Mouse (Mus musculus): ENCODE measurements around the gene Nrxn3. TPM values are rescaled to one million over a fixed set of nuclear protein-coding genes. Genes with fewer than 3 reads are reported as not detected.

Gene Nrxn3
- total RNA-seq, 2 experiments from 2014 or later, result 0.05 TPM; not detected in 1

DNA sequence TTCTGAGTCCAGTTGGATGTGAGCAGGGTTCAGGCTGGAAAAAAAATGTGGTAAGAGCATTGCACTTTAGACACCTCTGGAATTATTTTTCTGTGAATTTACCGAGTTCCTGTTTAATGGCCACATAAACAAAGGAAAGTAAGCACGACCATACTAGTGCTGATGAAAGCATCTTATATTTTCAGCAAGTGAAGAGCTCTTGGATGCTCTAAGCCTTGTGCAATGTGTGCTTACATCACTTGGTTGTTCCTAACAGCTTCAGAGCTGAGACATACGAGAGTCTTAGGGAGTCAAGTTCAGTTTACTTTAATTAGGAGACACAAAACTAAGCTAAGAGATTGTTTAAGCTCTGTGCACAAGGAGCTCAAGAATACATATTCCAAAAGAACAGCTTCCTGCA lies 1231.0 kb downstream of the Nrxn3 start:
- no peak overlapping the region for H3K4me3 ChIP-seq
- intact Hi-C loops (cut with DNase I), result no loop called here
- DNase-seq, result no peak
- H3K27ac ChIP-seq, result no peak overlapping the region
- TF ChIP-seq CTCF (IDR thresholded peaks at IDR 0.05), result no peak

DNA sequence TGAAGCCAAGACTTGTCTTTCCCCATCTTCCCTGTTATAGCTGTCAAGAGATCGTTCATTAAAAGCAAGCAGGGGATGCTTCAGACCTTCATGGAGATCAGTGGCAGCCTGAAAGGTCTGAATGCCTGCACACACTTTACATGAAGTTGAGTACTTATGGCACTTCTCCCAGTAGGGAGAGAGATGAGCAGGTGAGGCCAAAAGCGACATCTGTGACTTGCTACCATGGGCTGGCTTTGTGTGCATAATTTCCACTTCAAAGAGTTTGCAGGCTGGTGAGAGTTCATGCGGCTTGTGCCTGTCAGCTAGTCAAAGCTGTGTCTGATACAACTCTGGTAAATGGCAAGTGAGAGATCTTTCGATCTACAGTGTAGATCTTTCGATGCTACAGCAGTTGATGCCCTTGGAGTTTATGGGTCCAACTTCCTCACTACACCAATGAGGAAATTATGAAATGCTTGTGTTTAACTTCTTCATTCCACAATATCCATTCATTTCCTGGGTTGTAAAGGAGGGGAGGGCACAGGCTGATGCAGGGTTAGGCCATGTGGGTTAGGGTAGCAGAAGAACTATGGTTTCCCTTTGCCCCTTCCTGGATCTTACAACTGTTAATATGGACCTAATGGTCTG lies 1231.9 kb downstream of the Nrxn3 start:
- intact Hi-C loops (cut with DNase I), result no loop called here
- DNase-seq, result no peak
- TF ChIP-seq CTCF (IDR thresholded peaks at IDR 0.05), result no peak
- H3K27ac ChIP-seq, result no peak overlapping the region
- H3K4me3 ChIP-seq, result no peak overlapping the region

DNA sequence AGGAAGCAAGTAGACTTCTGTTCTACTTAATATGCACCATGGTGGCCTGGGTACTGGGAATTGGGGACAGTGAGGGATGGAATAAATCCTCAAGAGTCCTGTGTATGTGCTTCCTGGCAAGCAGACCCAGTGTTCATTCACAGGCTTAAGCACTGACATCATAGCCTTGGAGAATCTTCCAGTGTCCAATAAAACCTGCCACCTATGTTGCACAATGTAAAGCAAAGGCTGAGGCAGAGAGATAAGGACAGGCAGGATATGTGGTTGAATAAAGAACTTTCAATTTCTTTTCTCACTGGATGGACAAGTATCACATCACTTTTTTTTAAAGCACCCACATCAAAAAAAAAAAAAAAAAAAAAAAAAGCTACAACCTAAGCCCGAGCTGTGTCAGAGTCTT lies 1240.4 kb downstream of the Nrxn3 start:
- no peak for TF ChIP-seq CTCF (IDR thresholded peaks at IDR 0.05)
- no peak for DNase-seq
- H3K27ac ChIP-seq, result no peak overlapping the region
- H3K4me3 ChIP-seq, result no peak overlapping the region
- intact Hi-C loops (cut with DNase I), result no loop called here

DNA sequence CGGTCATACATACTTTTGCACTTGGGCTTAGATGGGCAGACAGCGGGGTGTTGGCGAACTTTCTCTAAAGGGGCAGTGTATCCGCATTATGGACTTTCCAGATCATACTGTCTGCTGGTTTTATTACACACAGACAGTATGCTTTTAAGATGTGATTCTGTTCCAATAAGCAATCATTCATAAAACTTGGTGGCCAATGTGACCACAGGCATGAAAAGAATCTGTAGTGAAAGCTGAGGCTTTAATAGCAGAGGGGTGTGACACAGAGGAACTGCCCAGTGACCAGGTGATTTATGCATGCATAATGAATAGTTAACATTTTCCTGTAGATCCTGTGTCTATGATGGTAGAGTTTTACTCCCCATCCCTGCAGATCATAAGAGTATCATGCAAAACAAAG lies 1254.0 kb downstream of the Nrxn3 start:
- H3K4me3 ChIP-seq, result no peak overlapping the region
- intact Hi-C loops (cut with DNase I), result no loop called here
- H3K27ac ChIP-seq, result no peak overlapping the region
- no peak for TF ChIP-seq CTCF (IDR thresholded peaks at IDR 0.05)
- no peak for DNase-seq

DNA sequence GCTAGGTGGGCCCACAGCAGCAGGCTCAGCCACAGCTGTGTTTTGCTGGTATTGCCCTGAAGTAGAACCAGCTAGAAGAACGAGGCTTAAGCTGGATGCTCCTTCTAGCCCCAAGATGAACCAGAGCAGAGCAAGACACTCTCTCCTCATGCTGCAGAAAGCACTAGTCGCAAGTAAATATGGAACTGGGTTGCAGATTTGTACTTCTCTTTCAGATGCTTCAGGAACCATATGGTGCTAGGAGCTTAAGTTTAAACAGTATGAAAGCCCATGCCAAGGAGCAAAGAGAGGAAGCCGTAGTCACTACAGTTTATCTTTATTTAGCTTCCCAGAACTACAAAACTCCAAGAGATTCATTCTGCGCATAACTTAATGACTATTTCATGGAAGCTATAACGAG lies 1254.8 kb downstream of the Nrxn3 start:
- intact Hi-C loops (cut with DNase I), result no loop called here
- H3K27ac ChIP-seq, result no peak overlapping the region
- H3K4me3 ChIP-seq, result no peak overlapping the region
- DNase-seq, result no peak
- no peak for TF ChIP-seq CTCF (IDR thresholded peaks at IDR 0.05)

DNA sequence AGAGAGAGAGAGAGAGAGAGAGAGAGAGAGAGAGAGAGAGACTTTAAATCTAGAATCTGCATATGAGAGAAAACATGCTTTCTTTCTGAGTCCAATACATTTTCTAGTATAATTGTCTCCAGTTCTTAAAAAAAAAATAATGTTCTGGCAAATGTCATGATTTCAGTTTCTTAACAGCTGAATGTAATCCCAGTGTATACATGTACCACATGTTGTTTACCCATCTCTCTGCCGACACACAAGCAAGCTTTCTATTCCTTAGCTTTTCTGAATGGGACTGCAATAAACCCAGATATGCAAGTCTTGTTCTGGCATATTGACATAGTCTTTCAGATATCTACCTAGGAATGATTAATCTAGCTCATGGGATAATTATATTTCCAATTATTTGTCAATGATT lies 1256.5 kb downstream of the Nrxn3 start:
- intact Hi-C loops (cut with DNase I), result no loop called here
- TF ChIP-seq CTCF (IDR thresholded peaks at IDR 0.05), result no peak
- Histone ChIP-seq H3K27ac (no peak overlapping the region), H3K4me3 (no peak overlapping the region)
- no peak for DNase-seq

DNA sequence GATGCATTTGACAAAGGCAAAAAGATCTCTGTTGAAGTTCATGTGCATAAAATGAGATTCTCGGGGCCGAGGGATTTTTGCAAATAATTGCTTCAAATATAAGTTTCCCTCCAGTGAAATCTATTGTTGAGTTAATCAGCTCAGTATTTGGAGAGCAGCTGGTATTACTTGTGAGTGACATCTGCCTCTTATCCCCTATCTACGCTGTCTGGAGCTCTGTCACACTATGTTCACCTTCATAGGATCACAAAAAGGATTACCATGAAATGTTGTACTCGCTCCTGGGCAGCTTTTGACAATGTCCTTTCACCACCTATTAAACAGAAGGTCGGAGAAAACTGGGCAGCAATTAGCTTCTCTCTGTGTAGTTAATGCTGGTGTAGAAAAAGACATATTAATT lies 1259.8 kb downstream of the Nrxn3 start:
- H3K4me3 ChIP-seq, result no peak overlapping the region
- intact Hi-C loops (cut with DNase I), result no loop called here
- TF ChIP-seq CTCF (IDR thresholded peaks at IDR 0.05), result no peak
- DNase-seq, result no peak
- H3K27ac ChIP-seq, result no peak overlapping the region

DNA sequence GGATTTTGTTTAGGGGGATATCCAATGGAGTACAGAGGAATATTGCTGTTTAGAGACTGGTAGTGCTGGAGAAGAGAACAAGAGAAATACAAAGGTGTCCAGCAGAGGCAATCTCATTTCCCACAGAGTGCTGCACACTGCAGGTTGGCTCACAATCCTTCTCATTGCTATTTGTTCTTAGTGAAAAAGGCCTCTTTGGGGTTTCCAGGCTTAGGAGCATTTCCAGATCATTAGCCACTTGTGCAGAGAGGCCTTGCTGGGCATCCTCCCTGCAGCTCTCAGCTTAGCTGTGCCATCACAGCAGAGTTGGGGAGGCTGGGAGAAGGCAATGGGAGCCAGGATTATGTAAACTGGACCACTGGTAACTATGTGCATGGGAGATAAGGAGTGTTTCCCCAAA lies 1260.7 kb downstream of the Nrxn3 start:
- DNase-seq, result no peak
- Histone ChIP-seq H3K4me3 (no peak overlapping the region), H3K27ac (no peak overlapping the region)
- TF ChIP-seq CTCF (IDR thresholded peaks at IDR 0.05), result no peak
- intact Hi-C loops (cut with DNase I), result no loop called here

DNA sequence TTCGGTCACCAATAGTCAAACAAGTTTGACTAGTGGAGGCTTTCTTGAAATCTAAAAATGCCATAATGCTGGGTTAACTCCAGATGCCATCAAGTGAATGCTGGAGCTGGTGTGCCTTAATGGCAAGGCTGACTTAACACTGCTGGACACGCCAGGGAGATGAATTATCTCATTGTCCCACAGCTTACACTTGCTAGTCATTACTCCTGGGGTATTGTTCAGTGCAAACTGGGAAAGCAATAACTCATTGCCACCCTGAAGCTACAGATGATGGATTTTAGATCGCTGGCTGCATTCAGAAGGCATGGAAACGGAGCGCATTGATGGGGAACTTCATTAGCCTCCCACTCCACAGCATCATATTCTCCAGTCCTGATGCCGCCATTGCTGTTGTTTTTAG lies 1263.5 kb downstream of the Nrxn3 start:
- no peak for TF ChIP-seq CTCF (IDR thresholded peaks at IDR 0.05)
- DNase-seq, result no peak
- intact Hi-C loops (cut with DNase I), result no loop called here

DNA sequence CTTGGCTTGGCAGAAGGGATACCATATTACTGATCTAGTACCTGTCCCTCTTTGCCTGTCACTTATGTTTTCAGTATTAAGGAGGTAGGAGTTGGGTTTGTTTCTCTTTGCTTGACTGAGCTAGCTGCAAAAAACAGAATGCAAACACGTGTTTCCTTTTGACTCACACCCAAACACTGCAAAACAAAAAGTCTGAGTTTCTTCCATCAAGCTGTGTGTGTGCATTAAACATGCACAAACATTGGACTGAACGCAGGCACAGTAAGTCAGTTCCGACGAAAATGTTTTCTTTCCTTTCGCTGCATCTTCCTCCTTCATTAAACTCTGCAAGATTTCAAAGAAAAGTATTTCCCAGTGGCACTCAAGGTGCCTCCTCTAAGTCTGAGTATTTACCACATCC lies 1270.6 kb downstream of the Nrxn3 start:
- intact Hi-C loops (cut with DNase I), result no loop called here
- no peak for TF ChIP-seq CTCF (IDR thresholded peaks at IDR 0.05)
- Histone ChIP-seq H3K4me3 (no peak overlapping the region), H3K27ac (no peak overlapping the region)
- DNase-seq, result no peak

More for the DNA sequence above, 1263.5 kb downstream of the Nrxn3 start:
- Histone ChIP-seq H3K27ac (no peak overlapping the region), H3K4me3 (no peak overlapping the region)

DNA sequence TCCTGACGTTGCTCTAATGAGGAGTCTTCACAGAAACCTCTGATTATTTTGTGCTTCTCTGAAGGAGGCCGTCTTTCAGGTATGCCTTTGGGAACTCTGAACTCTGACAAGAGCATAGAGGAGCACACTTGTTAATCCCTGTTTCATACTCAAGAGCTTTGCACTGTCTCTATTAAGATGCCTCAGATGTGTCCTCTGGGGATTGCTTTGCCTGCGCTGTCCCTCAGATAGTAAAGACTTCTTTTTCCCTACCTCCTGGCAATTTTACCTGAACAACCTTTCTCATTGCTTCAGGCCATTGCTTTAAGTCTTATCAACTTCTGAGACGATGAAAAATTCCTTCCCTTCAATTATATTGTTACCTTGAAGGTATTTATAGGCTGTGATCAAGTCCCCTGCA lies 1272.7 kb downstream of the Nrxn3 start:
- intact Hi-C loops (cut with DNase I), result no loop called here
- H3K27ac ChIP-seq, result no peak overlapping the region
- DNase-seq, result no peak
- no peak overlapping the region for H3K4me3 ChIP-seq
- TF ChIP-seq CTCF (IDR thresholded peaks at IDR 0.05), result no peak

DNA sequence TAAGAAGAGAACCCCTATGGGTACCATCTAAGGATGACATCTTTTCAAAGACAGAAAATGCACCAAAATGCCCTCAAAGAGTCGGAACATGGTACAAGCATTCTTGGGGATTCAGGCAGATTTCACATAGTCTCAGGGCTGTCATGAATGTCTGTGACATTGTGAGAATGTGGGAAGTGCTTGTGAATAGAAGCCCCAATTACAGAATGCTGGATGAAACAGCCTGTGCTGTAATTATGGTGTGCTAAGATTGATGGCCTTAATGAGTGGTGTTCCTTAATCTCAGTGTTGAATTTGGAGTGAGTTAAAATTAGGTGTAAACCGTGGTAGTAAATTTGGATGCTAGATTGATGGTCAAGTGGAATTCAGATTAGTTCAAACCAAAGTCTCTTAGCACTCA lies 1287.6 kb downstream of the Nrxn3 start:
- no peak for TF ChIP-seq CTCF (IDR thresholded peaks at IDR 0.05)
- H3K27ac ChIP-seq, result no peak overlapping the region
- no peak for DNase-seq
- intact Hi-C loops (cut with DNase I), result no loop called here
- H3K4me3 ChIP-seq, result no peak overlapping the region

DNA sequence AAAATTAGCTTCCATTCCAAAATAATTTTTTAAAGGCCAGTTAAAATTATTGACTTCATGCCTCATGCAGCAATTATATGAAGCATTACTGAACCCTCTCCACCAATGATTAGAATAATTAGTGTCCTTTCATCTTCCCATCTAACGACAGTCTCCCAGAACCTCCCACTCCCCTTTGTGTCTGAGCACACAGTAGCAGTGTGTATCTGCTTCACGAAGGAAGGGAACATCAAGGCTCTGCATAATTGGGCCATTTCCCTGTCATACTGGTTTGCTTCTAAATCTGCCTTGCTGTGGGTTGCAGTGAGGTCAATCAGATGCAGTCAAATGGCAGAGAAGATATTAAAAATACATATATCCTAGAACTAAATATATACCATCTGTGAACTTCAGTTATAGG lies 1291.3 kb downstream of the Nrxn3 start:
- intact Hi-C loops (cut with DNase I), result no loop called here
- TF ChIP-seq CTCF (IDR thresholded peaks at IDR 0.05), result no peak
- no peak overlapping the region for H3K4me3 ChIP-seq
- H3K27ac ChIP-seq, result no peak overlapping the region
- no peak for DNase-seq

DNA sequence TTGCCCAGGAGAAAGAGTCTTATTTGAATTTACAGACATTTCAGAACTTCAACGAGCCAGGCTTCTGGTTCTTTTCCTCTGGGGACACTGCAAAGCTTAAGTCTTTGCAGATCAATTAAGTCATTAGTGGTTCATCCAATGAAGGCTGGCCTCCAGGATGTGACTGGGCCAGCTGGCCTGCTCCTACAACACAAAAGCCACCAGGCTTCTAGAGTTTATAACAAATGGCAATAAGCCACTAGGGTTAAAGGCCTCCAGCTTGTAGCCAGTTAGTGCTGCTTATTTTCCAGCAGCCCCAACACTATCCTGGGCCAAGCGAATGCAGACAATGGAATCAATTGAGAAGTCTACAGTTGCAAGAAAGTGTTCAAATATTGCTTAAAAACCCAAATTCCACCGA lies 1304.3 kb downstream of the Nrxn3 start:
- no peak overlapping the region for H3K4me3 ChIP-seq
- intact Hi-C loops (cut with DNase I), result no loop called here
- TF ChIP-seq CTCF (IDR thresholded peaks at IDR 0.05), result no peak
- DNase-seq, result peak; percentile 15
- H3K27ac ChIP-seq, result no peak overlapping the region
